Mouse (Mus musculus) embryonic facial prominence, embryonic 14.5 days (tissue): ENCODE results near the gene Mlc1. TPM values are rescaled to one million over a fixed set of nuclear protein-coding genes. Genes with fewer than 3 reads are reported as not detected.

ENCODE experiments used
- ATAC-seq: fragments of 200-750 bp; cut with Nextera tagmentation; 2 replicates; pipeline ENCODE4 v1.8.0; 2017; ENCODE audit warnings: low read depth, moderate number of reproducible peaks, moderate TSS enrichment
- DNase-seq: peaks from one replicate; pipeline ENCODE4 v3.0.0-alpha.2; 2015; ENCODE audit warnings: low spot score
- H3K27ac ChIP-seq: fragments of 300-500 bp; sonication (generic); replicated peaks from 2 replicates; pipeline ENCODE4 v1.5.1; 2014; ENCODE audit warnings: low read depth, mild to moderate bottlenecking, low read length, moderate library complexity
- H3K27me3 ChIP-seq: fragments of 300-500 bp; sonication (generic); replicated peaks from 2 replicates; pipeline ENCODE4 v1.6.1; 2014; ENCODE audit warnings: low read length; ENCODE audit not compliant: control insufficient read depth, insufficient read depth
- H3K36me3 ChIP-seq: fragments of 300-500 bp; sonication (generic); 2 replicates; pipeline ENCODE4 v1.6.1; 2014; ENCODE audit warnings: low read length, mixed read lengths; ENCODE audit not compliant: control insufficient read depth, insufficient read depth
- H3K4me1 ChIP-seq: fragments of 300-500 bp; sonication (generic); 2 replicates; pipeline ENCODE4 v1.6.1; 2014; ENCODE audit warnings: antibody characterized with exemption, low read length; ENCODE audit not compliant: control insufficient read depth, insufficient read depth
- H3K4me2 ChIP-seq: fragments of 300-500 bp; sonication (generic); 2 replicates; pipeline ENCODE4 v1.6.1; 2014; ENCODE audit warnings: low read depth, mild to moderate bottlenecking, low read length, moderate library complexity, mixed read lengths
- H3K4me3 ChIP-seq: fragments of 300-500 bp; sonication (generic); 2 replicates; pipeline ENCODE4 v1.5.1; 2014; ENCODE audit warnings: low read depth, mild to moderate bottlenecking, low read length
- H3K9ac ChIP-seq: fragments of 300-500 bp; sonication (generic); 2 replicates; pipeline ENCODE4 v1.6.1; 2014; ENCODE audit warnings: low read depth, mild to moderate bottlenecking, low read length, moderate library complexity, mixed read lengths
- H3K9me3 ChIP-seq: fragments of 300-500 bp; sonication (generic); 2 replicates; pipeline ENCODE4 v1.6.1; 2016; ENCODE audit warnings: low read length; ENCODE audit not compliant: control insufficient read depth
- WGBS: fragments of 180-500 bp; shearing (Covaris S2); extraction: QIAGEN DNeasy Blood & Tissue Kit; methylation state at CpG from one replicate; pipeline ENCODE4 v1.1.7; 2014; 5-methylcytosine and 5-hydroxymethylcytosine counted together
- polyA plus RNA-seq: library from polyadenylated mRNA; unstranded; fragments of >200 nt; fragmentation: Nextera tagmentation; extraction: Ambion mirVana; gene quantifications from 2 replicates; pipeline ENCODE4 v1.2.1, GENCODE M21; 2014

Gene Mlc1
- polyA plus RNA-seq, 1 experiment from 2014 or later, result 0.26 TPM

GRCm38 (mm10) chr15:88998636-88999035 lies 19.8 kb upstream of the Mlc1 start:
- Histone ChIP-seq H3K27me3 (no peaks in the 10 kb centered on the region), H3K36me3 (no peaks in the 10 kb centered on the region), H3K9ac (no peak overlapping the region), H3K4me1 (no peaks in the 10 kb centered on the region), H3K9me3 (no peaks in the 10 kb centered on the region), H3K4me3 (no peak overlapping the region), H3K27ac (no peak overlapping the region), H3K4me2 (no peak overlapping the region)
- no peak for ATAC-seq
- DNase-seq, result no peak
- WGBS, result 71% methylated on average over 8 of the region's 8 CpGs

GRCm38 (mm10) chr15:88989236-88989635 lies 10.4 kb upstream of the Mlc1 start:
- DNase-seq (peak; percentile 8), ATAC-seq (no peak)
- H3K4me3 ChIP-seq, result no peak overlapping the region
- no peaks in the 10 kb centered on the region for H3K9me3 ChIP-seq
- H3K36me3 ChIP-seq, result no peaks in the 10 kb centered on the region
- no peak overlapping the region for H3K4me2 ChIP-seq
- no peaks in the 10 kb centered on the region for H3K27me3 ChIP-seq
- WGBS, result 36% methylated on average over 2 of the region's 2 CpGs
- no peak overlapping the region for H3K27ac ChIP-seq
- H3K4me1 ChIP-seq, result no peaks in the 10 kb centered on the region
- H3K9ac ChIP-seq, result no peak overlapping the region

DNA sequence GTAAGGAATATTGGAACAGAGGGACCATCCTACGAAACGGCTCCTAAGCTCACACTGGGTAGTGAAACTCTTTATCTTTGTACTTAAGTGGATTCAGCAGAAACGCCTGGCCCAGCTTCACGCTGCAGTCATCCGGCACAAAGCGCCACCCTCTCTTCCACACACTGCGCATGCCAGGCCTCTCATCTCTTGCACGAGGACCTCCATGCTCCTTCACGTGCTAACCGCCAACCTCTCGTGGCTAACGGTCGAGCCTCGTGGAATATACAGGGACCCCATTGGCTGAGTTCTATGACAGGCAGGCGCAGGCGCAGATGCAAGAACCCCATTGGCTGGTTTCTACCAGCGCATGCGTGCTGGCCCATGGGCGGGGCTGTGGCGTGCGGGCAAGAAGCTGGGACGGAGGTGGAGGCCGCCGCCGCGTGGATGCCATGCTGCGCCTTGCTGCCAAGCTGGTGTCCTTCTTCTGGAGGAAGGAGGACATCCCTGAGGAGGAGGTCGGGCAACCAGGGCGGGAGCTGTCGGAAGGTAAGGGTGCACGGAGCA lies 3.8 kb upstream of the Mlc1 start, which contains the start of gene Mov10l1:
TSS of gene Mov10l1 (plus strand) at position 376 of the 546 bp plus-strand sequence.
- H3K4me3 ChIP-seq, result no peak within 1 kb of the TSS
- H3K27ac ChIP-seq, result no peak within 1 kb of the TSS
- no peaks in the 10 kb centered on the region for H3K9me3 ChIP-seq
- H3K4me2 ChIP-seq, result no peak within 1 kb of the TSS
- no peaks in the 10 kb centered on the region for H3K27me3 ChIP-seq
- DNase-seq (no peak), ATAC-seq (no peak)
- H3K4me1 ChIP-seq, result no peaks in the 10 kb centered on the region
- no peaks in the 10 kb centered on the region for H3K36me3 ChIP-seq
- H3K9ac ChIP-seq, result no peak within 1 kb of the TSS
- WGBS, result 92% methylated on average over 27 of the region's 31 CpGs

GRCm38 (mm10) chr15:88979138-88979446 lies 285 bp upstream of the Mlc1 start:
- Histone ChIP-seq H3K4me2 (no peak overlapping the region), H3K27me3 (no peaks in the 10 kb centered on the region), H3K27ac (no peak overlapping the region), H3K36me3 (no peaks in the 10 kb centered on the region), H3K9ac (no peak overlapping the region), H3K4me3 (no peak overlapping the region), H3K9me3 (no peaks in the 10 kb centered on the region), H3K4me1 (no peaks in the 10 kb centered on the region)
- DNase-seq (no peak), ATAC-seq (no peak)
- 71% methylated on average over 3 of the region's 3 CpGs for WGBS

- DNase-seq (no peak), ATAC-seq (no peak)
- H3K9ac ChIP-seq, result no peak overlapping the region
- no peak overlapping the region for H3K27ac ChIP-seq
- H3K4me2 ChIP-seq, result no peak overlapping the region
- H3K9me3 ChIP-seq, result no peaks in the 10 kb centered on the region
- no peaks in the 10 kb centered on the region for H3K27me3 ChIP-seq
- H3K4me1 ChIP-seq, result no peaks in the 10 kb centered on the region
- H3K36me3 ChIP-seq, result no peaks in the 10 kb centered on the region
- WGBS, result 87% methylated on average over 4 of the region's 4 CpGs
- no peak overlapping the region for H3K4me3 ChIP-seq
These were observed 6.5 kb downstream of the Mlc1 start for GRCm38 (mm10) chr15:88972300-88972699.

DNA sequence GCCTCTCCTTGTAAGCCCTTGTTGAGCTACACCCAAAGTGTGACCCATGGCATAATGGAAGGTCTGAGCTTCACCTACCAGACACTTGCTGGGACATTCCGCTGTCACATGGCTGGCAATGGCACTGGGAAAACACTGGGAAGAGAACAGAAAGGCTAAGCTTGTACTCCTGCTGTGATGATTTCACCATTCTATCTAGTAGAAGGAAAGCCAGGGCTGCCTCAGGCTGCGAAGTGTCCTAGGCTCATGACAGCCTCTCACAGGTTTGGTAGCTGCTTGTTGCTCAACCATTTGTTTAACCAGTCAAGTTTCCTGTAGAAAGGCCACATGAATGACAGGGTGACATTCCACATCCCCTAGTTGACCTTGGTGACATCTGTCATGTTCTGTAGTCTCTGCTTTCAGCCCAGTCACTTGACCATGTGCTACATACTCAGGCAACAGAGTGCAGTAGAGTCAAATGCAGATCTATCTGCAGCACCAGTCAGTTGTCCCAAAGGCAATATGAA lies 14.7 kb downstream of the Mlc1 start:
- H3K9me3 ChIP-seq, result no peaks in the 10 kb centered on the region
- H3K36me3 ChIP-seq, result no peaks in the 10 kb centered on the region
- H3K27ac ChIP-seq, result no peak overlapping the region
- no peak overlapping the region for H3K4me3 ChIP-seq
- no peak for DNase-seq
- H3K4me1 ChIP-seq, result no peaks in the 10 kb centered on the region
- WGBS, result 91% methylated on average over 2 of the region's 2 CpGs
- no peak overlapping the region for H3K9ac ChIP-seq
- 0 out of 2 replicates have a peak, but pooled peaks cover 1% of the 10 kb centered on the region for H3K27me3 ChIP-seq
- ATAC-seq, result no peak
- H3K4me2 ChIP-seq, result no peak overlapping the region

- Histone ChIP-seq H3K4me2 (no peak overlapping the region), H3K4me1 (peaks cover 6% of the 10 kb centered on the region; the same call in 1 of the 2 replicates), H3K4me3 (no peak overlapping the region), H3K36me3 (no peaks in the 10 kb centered on the region), H3K27me3 (peaks cover 32% of the 10 kb centered on the region), H3K27ac (no peak overlapping the region), H3K9ac (no peak overlapping the region), H3K9me3 (no peaks in the 10 kb centered on the region)
- DNase-seq (no peak), ATAC-seq (no peak)
- 83% methylated on average over 4 of the region's 4 CpGs for WGBS
These were observed 21.3 kb downstream of the Mlc1 start for GRCm38 (mm10) chr15:88957522-88957921.

- no peaks in the 10 kb centered on the region for H3K36me3 ChIP-seq
- H3K9ac ChIP-seq, result no peak overlapping the region
- no peak for DNase-seq
- WGBS, result 84% methylated on average over 6 of the region's 6 CpGs
- peaks cover 32% of the 10 kb centered on the region for H3K27me3 ChIP-seq
- H3K4me1 ChIP-seq, result peaks cover 6% of the 10 kb centered on the region; the same call in 1 of the 2 replicates
- no peak overlapping the region for H3K4me3 ChIP-seq
- no peak overlapping the region for H3K27ac ChIP-seq
- ATAC-seq, result no peak
- H3K4me2 ChIP-seq, result no peak overlapping the region
- H3K9me3 ChIP-seq, result no peaks in the 10 kb centered on the region
These were observed 23.5 kb downstream of the Mlc1 start for GRCm38 (mm10) chr15:88955342-88955741.

DNA sequence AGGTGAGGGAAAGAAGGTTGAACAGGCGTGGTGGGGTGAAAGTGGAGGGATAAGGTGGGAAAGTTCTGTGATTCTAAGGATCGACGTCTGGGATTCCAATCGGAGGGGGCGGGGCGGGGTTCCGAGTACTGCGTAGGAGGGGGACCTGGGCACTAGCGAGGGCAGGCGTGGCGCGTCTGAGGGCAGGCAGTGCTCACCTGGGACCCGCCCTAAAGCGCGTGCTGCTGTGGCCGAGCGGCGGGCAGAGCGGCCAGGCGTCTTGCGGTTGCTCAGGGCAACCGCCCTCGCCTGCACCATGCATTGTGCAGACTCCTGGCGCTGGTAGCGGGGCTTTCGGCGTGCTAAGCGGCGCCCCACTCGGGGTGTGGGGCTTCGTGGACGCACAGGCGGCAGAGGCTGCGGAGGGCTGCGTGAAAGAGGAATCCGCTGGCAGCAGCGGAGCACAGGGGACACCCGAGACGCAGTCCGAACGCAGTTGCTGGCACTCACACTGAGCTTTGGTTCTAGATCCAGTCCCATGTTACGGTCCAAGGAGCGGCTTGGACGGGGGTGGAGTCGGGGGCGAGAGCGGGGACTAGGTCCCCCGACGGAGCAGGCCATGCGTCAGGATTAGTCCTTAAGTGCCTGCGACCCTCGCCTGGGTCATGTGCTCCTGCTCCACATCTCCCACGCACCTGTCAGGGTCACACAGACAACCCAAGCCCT lies 24.3 kb downstream of the Mlc1 start, which contains the start of gene Ttll8:
TSS of gene Ttll8 (minus strand) at position 51 of the 705 bp plus-strand sequence.
- Histone ChIP-seq H3K4me3 (peak within 1 kb of the TSS; percentile 39), H3K9me3 (no peaks in the 10 kb centered on the region), H3K27me3 (peaks cover 32% of the 10 kb centered on the region), H3K9ac (peak within 1 kb of the TSS; percentile 47), H3K27ac (no peak within 1 kb of the TSS), H3K4me2 (peak within 1 kb of the TSS; percentile 85), H3K36me3 (no peaks in the 10 kb centered on the region), H3K4me1 (peaks cover 6% of the 10 kb centered on the region; the same call in 1 of the 2 replicates)
- peak; percentile 23 for DNase-seq
- peak; percentile 72 for ATAC-seq
- WGBS, result 5% methylated on average over 35 of the region's 53 CpGs
